Mouse (Mus musculus): ENCODE data around the gene Il1f6. TPM values are rescaled to one million over a fixed set of nuclear protein-coding genes. Genes with fewer than 3 reads are reported as not detected.
A peak's percentile ranks its signal among the peaks of the same experiment; 100 is the strongest.
"Not testable (repeated sequence)": the region's sequence is repeated elsewhere in the genome, so short reads cannot be mapped to it uniquely, and the experiment has no call there.

Gene Il1f6
- not detected for total RNA-seq (2021)

GRCm38 (mm10) chr2:24215118-24215517 lies at the start of gene Il1f6:
TSS of gene Il1f6 (plus strand) at chr2:24215418.
- no peak for DNase-seq

- DNase-seq, result peak; percentile 26
Observed at GRCm38 (mm10) chr2:24181683-24182331, 33.4 kb upstream of the Il1f6 start.

GRCm38 (mm10) chr2:24182423-24183147 lies 32.6 kb upstream of the Il1f6 start:
- not testable (repeated sequence) for DNase-seq

- not testable (repeated sequence) for DNase-seq
Observed at GRCm38 (mm10) chr2:24184092-24184491, 31.1 kb upstream of the Il1f6 start.

- no peak for DNase-seq
Observed at GRCm38 (mm10) chr2:24186176-24186575, 29.0 kb upstream of the Il1f6 start, which contains the start of gene Il1f9. TSS of gene Il1f9 (plus strand) at chr2:24186476.

- DNase-seq, result no peak
Observed at GRCm38 (mm10) chr2:24187585-24187984, 27.6 kb upstream of the Il1f6 start.

GRCm38 (mm10) chr2:24188189-24188588 lies 27.0 kb upstream of the Il1f6 start:
- no peak for DNase-seq

GRCm38 (mm10) chr2:24227191-24227590 lies 12.0 kb downstream of the Il1f6 start:
- DNase-seq, result no peak

- no peak for DNase-seq
Observed at GRCm38 (mm10) chr2:24267503-24267902, 52.3 kb downstream of the Il1f6 start.

- DNase-seq, result no peak
Observed at GRCm38 (mm10) chr2:24273619-24274018, 58.4 kb downstream of the Il1f6 start.

GRCm38 (mm10) chr2:24275146-24275545 lies 59.9 kb downstream of the Il1f6 start:
- no peak for DNase-seq

Other genes starting within 250 kb of the Il1f6 start
- 1 to 10 TPM; 5.7 to 7.9 TPM for gene Hnmt, start 166.0 kb upstream of the Il1f6 start, total RNA-seq (2021)
- gene Tbpl2, start 118.8 kb upstream of the Il1f6 start, total RNA-seq (2021), result not detected
- not detected for gene Il1f8, start 62.3 kb upstream of the Il1f6 start, total RNA-seq (2021)
- gene Il1f9, start 28.9 kb upstream of the Il1f6 start, total RNA-seq (2021), result not detected
- not detected for gene Il1f5, start 61.5 kb downstream of the Il1f6 start, total RNA-seq (2021)
- gene Il1f10, start 75.8 kb downstream of the Il1f6 start, total RNA-seq (2021), result not detected
- gene Il1rn, start 121.4 kb downstream of the Il1f6 start, total RNA-seq (2021), result under 1 TPM in 1 of 2 experiments, not detected in 1; 0.14 TPM
- 1 to 10 TPM; 1.2 to 2.3 TPM for gene Psd4, start 152.2 kb downstream of the Il1f6 start, total RNA-seq (2021)